Mouse (Mus musculus) olfactory bulb, adult 2 months (tissue): ENCODE results near the gene Naglu.

Experiments
- CTCF ChIP-seq: fragments of 200-500 bp; IDR thresholded peaks from 2 replicates; pipeline ENCODE4 v1.5.1; 2012; ENCODE audit warnings: low read depth, mild to moderate bottlenecking, low read length, moderate library complexity; ENCODE audit not compliant: insufficient read depth
- POLR2A ChIP-seq: fragments of 200-500 bp; IDR thresholded peaks from 2 replicates; pipeline ENCODE4 v1.6.1; 2012; ENCODE audit warnings: mild to moderate bottlenecking, low read depth, low read length, moderate library complexity; ENCODE audit not compliant: insufficient read depth

DNA sequence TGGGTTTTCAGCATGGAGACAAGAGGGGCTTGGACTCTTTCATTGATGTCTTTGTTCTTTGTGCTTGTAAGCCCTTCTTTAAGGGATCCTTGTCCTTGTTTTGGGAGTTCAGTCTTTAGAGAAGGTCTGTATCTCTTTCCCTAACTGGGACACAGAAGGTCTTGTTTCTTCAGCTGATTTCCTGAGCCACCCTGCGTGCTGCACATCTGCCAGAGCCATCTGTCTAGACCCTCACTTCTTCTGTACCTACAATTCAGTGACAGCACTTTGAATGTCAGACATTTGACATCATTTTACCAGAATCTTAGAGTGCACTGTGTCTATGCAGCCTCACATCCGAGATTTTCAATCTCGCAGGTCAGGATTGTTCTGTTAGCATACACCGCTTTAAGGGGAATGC, 24.0 kb upstream of the Naglu start:
- TF ChIP-seq CTCF, result no peak
- no peak for TF ChIP-seq POLR2A
